Mouse (Mus musculus): Measurements from ENCODE around the gene Tmcc2.
A peak's percentile ranks its signal among the peaks of the same experiment; 100 is the strongest.

The Tmcc2 gene

GRCm38 (mm10) chr1:132390691-132391579 lies at the start of gene Tmcc2:
Gene Tmcc2 (minus strand): TSS chr1:132391281.
- DNase-seq (ENCODE audit: low read depth, low spot score) = no peak

GRCm38 (mm10) chr1:132437389-132437788 lies 46.3 kb upstream of the Tmcc2 start:
- no peak for DNase-seq (ENCODE audit: low read depth, low spot score)

DNA sequence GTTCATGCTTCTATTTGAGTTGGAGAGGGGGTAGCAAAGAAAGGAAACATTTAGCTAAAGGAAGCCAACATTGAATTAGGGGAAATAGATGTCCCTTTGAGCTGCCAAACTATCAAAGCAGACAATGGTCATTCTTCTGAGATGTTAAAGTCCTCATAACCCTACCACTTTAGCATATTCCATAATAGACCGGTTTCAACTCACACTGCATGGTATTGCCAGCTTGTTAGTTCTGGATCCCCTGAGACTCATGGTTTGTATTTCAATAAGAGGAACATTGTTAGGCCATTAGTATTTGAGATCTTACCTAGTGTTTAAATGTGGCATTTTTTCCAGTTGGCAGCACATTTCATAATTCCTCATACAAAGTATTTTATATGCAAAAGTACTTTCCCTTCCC lies 45.9 kb upstream of the Tmcc2 start:
- DNase-seq (ENCODE audit: low read depth, low spot score) = no peak

DNA sequence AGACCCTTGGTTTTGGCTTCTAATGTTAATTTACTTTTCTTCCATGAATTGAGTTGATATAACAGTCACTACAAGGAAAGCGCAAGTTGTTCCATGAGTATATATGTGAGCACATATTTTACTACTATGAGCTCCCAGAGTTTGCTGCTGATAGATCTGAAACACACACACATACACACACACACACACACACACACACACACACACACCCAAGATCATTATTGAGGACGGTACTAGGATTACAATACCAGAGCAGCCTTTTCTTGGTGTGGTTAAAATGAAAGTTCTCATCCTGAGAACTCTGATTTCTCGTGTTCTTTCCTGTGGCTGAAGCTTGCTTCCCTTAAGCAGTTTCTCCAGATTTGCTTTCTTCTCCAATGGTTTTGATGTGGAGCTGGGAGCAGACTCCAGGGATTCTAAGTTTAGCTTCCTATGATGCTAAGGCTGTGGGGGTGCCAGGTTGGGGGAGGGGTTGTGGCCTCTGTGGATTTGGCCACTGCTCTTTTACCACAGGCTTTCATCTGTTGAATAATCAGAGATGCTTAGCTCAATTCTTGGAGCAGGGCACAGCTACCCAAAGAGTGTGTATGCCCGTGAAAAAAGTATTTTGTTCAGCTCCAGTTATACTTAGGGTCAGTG lies 45.4 kb upstream of the Tmcc2 start:
- DNase-seq (ENCODE audit: low read depth, low spot score) = no peak

GRCm38 (mm10) chr1:132434032-132434431 lies 43.0 kb upstream of the Tmcc2 start:
- DNase-seq (ENCODE audit: low read depth, low spot score) = no peak

DNA sequence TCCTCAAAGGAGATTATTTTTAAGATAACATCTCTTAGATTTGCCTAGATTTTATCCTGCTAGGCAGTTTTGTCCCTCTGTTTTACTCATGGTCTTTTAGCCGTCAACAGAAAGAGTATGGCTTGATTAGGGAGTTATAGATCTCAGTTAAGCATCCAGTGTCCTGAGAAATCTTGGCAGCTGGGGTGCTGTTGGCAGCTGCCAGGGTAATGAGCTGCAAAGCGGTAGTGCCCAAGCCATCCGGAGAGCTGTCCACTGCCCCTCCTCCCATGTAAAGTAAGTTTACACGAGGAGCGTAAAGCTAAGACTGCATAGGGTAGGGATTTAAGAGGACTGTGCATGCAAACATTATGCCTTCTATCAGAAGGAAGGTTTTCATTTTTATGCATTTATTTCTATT lies 42.3 kb upstream of the Tmcc2 start:
- DNase-seq (ENCODE audit: low read depth, low spot score) = no peak

DNA sequence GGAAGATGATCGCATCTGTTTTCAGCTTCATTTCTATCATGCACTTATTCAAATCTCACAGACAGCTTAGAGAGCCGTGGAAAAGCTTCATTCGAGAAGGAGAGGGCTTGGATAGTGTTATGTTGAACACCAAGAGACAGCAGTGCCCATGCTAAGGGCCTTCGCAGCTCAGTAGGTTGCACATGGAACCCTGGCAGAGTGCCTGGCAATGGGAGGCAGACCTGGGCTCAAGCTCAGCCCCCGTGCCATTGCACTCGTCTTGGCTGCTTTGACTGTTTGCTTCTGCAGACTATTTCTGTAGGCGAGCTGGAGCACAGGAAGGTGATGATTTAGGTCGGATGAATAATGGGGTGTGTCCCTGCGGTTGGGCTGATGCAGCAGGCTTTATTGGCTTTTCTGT lies 40.6 kb upstream of the Tmcc2 start:
- no peak for DNase-seq (ENCODE audit: low read depth, low spot score)

- no peak for DNase-seq (ENCODE audit: low read depth, low spot score)
These were observed 39.7 kb upstream of the Tmcc2 start for GRCm38 (mm10) chr1:132430818-132431217.

DNA sequence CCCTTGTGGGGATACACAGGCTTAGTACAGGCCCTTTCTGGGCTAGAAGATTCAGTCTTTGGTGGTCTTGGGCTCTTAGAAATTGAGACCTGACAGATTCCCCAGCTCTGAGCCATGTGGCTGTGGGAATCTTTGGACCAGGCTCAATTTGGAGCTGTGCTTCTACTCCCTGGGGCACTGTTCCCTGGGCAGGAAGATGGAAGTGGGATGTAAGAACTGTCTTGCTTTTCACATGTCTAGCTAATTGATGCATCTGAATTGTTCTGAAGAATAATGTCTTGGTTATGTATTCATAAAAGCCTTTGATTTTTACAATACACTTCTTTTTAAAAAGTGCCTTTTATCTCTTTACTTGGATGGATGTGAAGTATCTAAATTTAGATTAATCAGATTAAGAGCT lies 34.5 kb upstream of the Tmcc2 start:
- DNase-seq (ENCODE audit: low read depth, low spot score) = no peak

DNA sequence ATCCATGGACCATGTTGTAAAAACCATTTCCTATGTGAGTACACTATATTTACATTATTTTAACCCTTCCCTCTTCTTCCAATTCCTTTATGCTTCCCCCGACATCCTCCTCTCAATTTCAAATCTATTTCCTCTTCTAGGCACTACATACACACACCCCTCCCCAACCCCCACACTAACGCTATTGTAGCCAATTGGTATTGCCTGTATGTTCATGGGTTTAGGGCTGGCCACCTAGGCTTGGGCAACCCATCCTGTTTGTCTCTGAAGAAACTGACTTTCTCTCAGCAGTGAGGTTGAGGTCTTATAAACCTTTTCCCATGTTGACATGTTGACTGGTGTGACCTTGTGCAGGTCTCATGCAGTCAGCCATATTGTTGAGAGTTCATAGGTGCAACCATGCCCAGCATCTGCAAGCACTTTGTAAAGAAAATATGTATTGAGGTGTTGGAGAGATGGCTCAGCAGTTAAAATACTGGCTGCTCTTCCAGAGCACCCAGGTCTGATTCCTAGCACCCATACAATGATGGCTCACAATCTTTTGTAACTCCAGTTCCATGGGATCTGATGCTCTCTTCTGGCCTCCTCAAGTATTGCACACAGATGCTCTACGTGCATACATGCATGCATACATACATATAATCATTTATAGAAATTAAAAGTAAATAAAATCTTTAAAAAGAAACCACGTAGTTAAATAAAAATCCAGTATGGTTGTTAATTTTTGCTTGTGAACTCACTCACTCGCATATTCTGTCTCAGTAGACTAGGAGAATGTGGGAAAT lies 32.0 kb upstream of the Tmcc2 start:
- DNase-seq (ENCODE audit: low read depth, low spot score) = no peak

GRCm38 (mm10) chr1:132420662-132421061 lies 29.6 kb upstream of the Tmcc2 start:
- DNase-seq (ENCODE audit: low read depth, low spot score) = no peak

- no peak for DNase-seq (ENCODE audit: low read depth, low spot score)
These were observed 29.1 kb upstream of the Tmcc2 start for GRCm38 (mm10) chr1:132420206-132420605.

GRCm38 (mm10) chr1:132417319-132418251 lies 26.5 kb upstream of the Tmcc2 start, which contains the start of gene Dstyk:
Gene Dstyk (plus strand): TSS chr1:132417555.
- peak; percentile 87 for DNase-seq (ENCODE audit: low read depth, low spot score)

- no peak for DNase-seq (ENCODE audit: low read depth, low spot score)
These were observed 25.8 kb upstream of the Tmcc2 start for GRCm38 (mm10) chr1:132416943-132417290.

GRCm38 (mm10) chr1:132416244-132416942 lies 25.3 kb upstream of the Tmcc2 start:
- no peak for DNase-seq (ENCODE audit: low read depth, low spot score)

DNA sequence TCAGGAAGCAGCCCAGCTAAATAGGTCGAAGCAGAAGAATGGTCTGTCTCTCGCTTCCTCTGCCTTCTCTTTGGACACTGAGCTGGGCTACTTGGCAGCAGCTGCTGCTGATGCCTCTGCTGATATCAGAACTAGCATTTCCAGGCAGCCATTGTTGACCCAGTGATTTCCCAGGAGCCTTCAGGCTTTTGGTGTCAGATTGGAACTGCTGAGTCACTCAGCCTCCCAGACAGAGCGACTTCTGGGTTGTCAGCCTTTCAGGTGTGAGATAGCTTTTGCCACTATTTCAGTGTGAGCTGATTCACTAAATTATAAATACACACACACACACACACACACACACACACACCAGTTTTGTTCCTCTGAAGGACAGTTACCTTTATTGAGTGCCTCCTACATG lies 19.6 kb upstream of the Tmcc2 start:
- DNase-seq (ENCODE audit: low read depth, low spot score) = no peak

GRCm38 (mm10) chr1:132401843-132402242 lies 10.8 kb upstream of the Tmcc2 start:
- no peak for DNase-seq (ENCODE audit: low read depth, low spot score)

GRCm38 (mm10) chr1:132400538-132400937 lies 9.5 kb upstream of the Tmcc2 start:
- no peak for DNase-seq (ENCODE audit: low read depth, low spot score)

DNA sequence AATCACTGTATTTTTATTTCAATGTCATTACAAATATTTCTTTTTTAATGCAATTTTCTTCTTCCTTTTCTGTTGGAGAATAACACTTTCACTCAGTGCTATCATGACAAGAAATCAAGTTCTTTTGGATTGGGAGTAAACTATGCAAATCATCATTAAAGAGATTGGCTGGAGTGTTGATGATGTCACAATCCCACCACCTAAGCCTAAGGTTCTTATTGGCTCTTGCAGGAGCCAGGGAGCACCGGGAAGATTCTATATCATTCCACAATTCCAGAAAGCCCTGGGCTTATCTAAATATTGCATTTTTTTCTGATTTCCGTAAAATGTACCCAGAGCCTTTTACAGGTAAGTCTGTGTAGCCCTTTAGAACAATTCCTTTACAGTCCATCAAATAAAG lies 5.6 kb upstream of the Tmcc2 start:
- no peak for DNase-seq (ENCODE audit: low read depth, low spot score)

DNA sequence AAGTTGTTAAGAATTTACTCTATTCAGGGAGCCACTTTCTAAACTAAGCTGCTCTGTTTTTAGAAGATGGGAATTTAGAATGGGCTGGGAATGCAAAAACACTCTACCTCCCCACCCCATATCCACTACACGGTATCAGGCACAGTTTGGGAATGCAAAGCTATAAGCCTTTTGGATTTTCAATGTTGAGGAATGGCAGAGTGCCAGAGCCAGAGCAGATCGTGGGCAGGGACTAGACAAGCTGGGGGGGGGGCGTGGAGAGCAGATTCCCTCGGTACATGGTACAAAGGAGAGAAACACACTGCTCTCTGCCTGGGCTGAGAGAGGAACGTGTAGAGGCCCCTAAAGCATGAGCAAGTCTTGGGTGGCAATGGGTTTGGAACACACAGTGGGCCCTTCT lies 1.8 kb upstream of the Tmcc2 start:
- DNase-seq (ENCODE audit: low read depth, low spot score) = no peak

DNA sequence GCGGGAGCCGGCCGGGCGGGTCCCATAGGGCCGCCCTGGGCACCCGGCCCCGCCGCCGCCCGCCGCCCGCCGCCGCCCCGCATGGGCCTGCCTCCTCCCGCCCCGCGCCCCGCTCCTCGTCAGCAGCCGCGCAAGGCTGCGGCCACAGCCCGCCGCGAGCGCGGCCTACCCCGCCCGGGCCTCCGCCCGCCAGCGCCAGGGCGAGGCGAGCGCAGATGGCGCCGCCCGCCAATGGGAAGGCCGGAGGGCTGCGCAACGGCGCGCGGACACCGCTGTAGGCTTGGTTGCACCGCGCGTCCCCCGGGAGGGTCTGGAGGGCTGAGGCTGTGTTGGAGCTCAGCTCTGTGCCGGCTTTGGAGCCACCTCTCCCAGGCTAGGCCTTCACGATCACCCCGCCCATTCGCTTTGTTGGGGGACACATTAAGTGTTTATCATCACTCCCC lies 520 bp upstream of the Tmcc2 start:
- no peak for DNase-seq (ENCODE audit: low read depth, low spot score)

Data from WW6 (cell line).